Mouse (Mus musculus) embryo, embryonic 11.5 days (tissue): Measurements from ENCODE around the gene Cers6.

Experiments
- DNase-seq: peaks from one replicate; pipeline ENCODE4 v3.0.0-alpha.2; 2012; ENCODE audit warnings: low read depth, low spot score

Gene Cers6

GRCm38 (mm10) chr2:68916299-68916698 lies 55.1 kb downstream of the Cers6 start:
- no peak for DNase-seq

- DNase-seq, result no peak
Observed at GRCm38 (mm10) chr2:68917010-68917409, 55.8 kb downstream of the Cers6 start.

- DNase-seq, result no peak
Observed at GRCm38 (mm10) chr2:68917524-68917923, 56.3 kb downstream of the Cers6 start.

GRCm38 (mm10) chr2:68924344-68924743 lies 63.1 kb downstream of the Cers6 start:
- no peak for DNase-seq

- DNase-seq, result no peak
Observed at GRCm38 (mm10) chr2:68925542-68925941, 64.3 kb downstream of the Cers6 start.

GRCm38 (mm10) chr2:68926913-68927790 lies 65.9 kb downstream of the Cers6 start:
- DNase-seq, result no peak

- no peak for DNase-seq
Observed at GRCm38 (mm10) chr2:68932240-68932639, 71.0 kb downstream of the Cers6 start.

GRCm38 (mm10) chr2:68932656-68933055 lies 71.4 kb downstream of the Cers6 start:
- DNase-seq, result no peak

- no peak for DNase-seq
Observed at GRCm38 (mm10) chr2:68934651-68935050, 73.4 kb downstream of the Cers6 start.

GRCm38 (mm10) chr2:68935721-68936294 lies 74.6 kb downstream of the Cers6 start:
- DNase-seq, result no peak

- DNase-seq, result no peak
Observed at GRCm38 (mm10) chr2:68936773-68937172, 75.5 kb downstream of the Cers6 start.

GRCm38 (mm10) chr2:68937833-68938232 lies 76.6 kb downstream of the Cers6 start:
- no peak for DNase-seq

GRCm38 (mm10) chr2:68944898-68945297 lies 83.7 kb downstream of the Cers6 start:
- DNase-seq, result no peak

GRCm38 (mm10) chr2:68945976-68946375 lies 84.7 kb downstream of the Cers6 start:
- DNase-seq, result no peak

GRCm38 (mm10) chr2:68946819-68947218 lies 85.6 kb downstream of the Cers6 start:
- DNase-seq, result no peak

GRCm38 (mm10) chr2:68949137-68949536 lies 87.9 kb downstream of the Cers6 start:
- DNase-seq, result no peak

- no peak for DNase-seq
Observed at GRCm38 (mm10) chr2:68949728-68950127, 88.5 kb downstream of the Cers6 start.

- no peak for DNase-seq
Observed at GRCm38 (mm10) chr2:68951706-68952105, 90.5 kb downstream of the Cers6 start.

GRCm38 (mm10) chr2:68953688-68954087 lies 92.4 kb downstream of the Cers6 start:
- DNase-seq, result no peak

GRCm38 (mm10) chr2:68955496-68955895 lies 94.3 kb downstream of the Cers6 start:
- no peak for DNase-seq

GRCm38 (mm10) chr2:68956146-68956545 lies 94.9 kb downstream of the Cers6 start:
- no peak for DNase-seq

GRCm38 (mm10) chr2:68957831-68958230 lies 96.6 kb downstream of the Cers6 start:
- DNase-seq, result no peak

- no peak for DNase-seq
Observed at GRCm38 (mm10) chr2:68959573-68959972, 98.3 kb downstream of the Cers6 start.
